Mouse (Mus musculus) erythroblast, embryonic 14.5 days (primary cell): ENCODE measurements around the gene Hivep3. TPM values are rescaled to one million over a fixed set of nuclear protein-coding genes. Genes with fewer than 3 reads are reported as not detected.

ENCODE experiments used
- H3K27me3 ChIP-seq: 2 replicates; pipeline ENCODE4 v1.6.1; 2012; ENCODE audit warnings: inconsistent platforms; ENCODE audit not compliant: control insufficient read depth
- H3K36me3 ChIP-seq: 2 replicates; pipeline ENCODE4 v1.6.1; 2012; ENCODE audit warnings: mild to moderate bottlenecking, inconsistent platforms; ENCODE audit not compliant: control insufficient read depth
- H3K4me1 ChIP-seq: 2 replicates; pipeline ENCODE4 v1.6.1; 2012; ENCODE audit warnings: inconsistent platforms; ENCODE audit not compliant: control insufficient read depth
- H3K4me3 ChIP-seq: replicated peaks from 2 replicates; pipeline ENCODE3; 2012; ENCODE audit warnings: moderate library complexity, mild to moderate bottlenecking, inconsistent platforms
- H3K9me3 ChIP-seq: 2 replicates; pipeline ENCODE4 v1.6.1; 2012; ENCODE audit warnings: low read length, inconsistent platforms, mixed read lengths; ENCODE audit not compliant: control insufficient read depth
- GATA1 ChIP-seq: IDR thresholded peaks from 2 replicates; pipeline ENCODE4 v1.6.1; 2012; ENCODE audit warnings: low read length, inconsistent platforms, mixed read lengths
- TAL1 ChIP-seq: IDR thresholded peaks from 3 replicates; pipeline ENCODE4 v1.6.1; 2012; ENCODE audit warnings: low read length, inconsistent platforms, mixed read lengths
- polyA plus RNA-seq: library from polyadenylated mRNA; stranded (reverse); fragments of >175 nt; gene quantifications from 2 replicates; pipeline ENCODE4 v1.2.3, GENCODE M21; 2012

Hivep3 gene
- polyA plus RNA-seq, 1 experiment, result 0.01 TPM

DNA sequence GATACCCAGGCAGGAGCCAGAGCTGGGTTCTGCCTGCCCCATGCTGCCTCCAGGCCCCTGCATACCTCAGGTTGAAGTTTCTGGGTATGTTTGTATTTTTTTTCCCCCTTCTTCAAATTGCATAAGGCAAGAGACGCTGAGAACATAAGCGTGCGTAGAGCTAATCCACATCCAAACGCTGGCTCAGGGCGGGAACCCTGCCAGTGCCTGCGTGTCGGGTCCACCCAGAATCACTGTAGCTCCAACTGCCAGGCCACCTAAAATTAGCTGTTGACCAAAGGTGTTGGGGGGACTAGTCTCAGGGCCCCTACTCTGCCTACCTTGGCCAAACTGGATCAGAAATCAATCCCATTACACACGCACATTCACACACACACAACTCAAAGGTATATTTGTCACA lies 429.0 kb downstream of the Hivep3 start:
- Histone ChIP-seq H3K4me3 (no peak overlapping the region), H3K4me1 (no peaks in the 10 kb centered on the region), H3K9me3 (no peaks in the 10 kb centered on the region), H3K27me3 (no peaks in the 10 kb centered on the region), H3K36me3 (no peaks in the 10 kb centered on the region)
- no peak for TF ChIP-seq GATA1
- no peak for TF ChIP-seq TAL1

DNA sequence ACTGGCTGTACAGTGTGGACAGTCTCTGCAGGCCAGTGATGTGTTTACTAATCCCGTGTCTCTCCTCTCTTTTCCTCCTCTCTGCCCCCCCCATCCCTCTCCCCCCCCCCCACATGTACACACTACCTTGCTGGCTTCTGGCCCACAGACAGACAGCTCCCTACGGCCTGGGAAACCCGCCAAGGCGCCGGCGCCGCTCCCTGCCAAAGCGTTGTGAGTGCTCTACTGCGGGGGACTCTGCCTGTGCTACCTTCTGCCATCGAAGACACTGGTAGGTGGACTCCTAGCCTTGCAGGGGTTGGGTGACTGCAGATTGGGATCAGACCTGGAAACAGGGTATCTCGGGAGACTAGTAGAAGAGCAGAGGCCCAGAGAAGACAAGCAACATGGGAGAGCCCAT lies 429.7 kb downstream of the Hivep3 start:
- no peak for TF ChIP-seq TAL1
- no peak for TF ChIP-seq GATA1
- no peaks in the 10 kb centered on the region for H3K4me1 ChIP-seq
- H3K4me3 ChIP-seq, result no peak overlapping the region
- no peaks in the 10 kb centered on the region for H3K27me3 ChIP-seq
- no peaks in the 10 kb centered on the region for H3K9me3 ChIP-seq
- H3K36me3 ChIP-seq, result no peaks in the 10 kb centered on the region

DNA sequence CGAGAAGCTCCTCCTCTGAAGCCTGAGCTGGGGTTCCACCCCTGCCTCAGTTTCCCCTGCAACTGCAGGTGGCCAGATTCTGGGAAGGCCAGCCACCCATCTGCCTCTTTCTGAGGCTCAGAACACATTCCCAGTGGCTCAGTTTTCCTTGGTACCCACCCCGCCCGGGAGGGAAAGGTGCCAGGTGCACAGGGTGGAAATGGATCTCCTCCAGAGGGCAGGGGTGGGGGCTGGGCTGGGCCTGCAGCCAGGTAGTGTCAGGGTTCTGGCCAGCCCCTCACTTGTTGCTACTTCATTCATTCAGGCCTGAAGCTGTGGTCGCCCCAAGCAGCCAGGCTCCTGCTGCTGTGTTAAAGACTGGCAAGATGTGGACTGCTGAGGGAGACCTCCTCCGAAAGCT lies 430.7 kb downstream of the Hivep3 start:
- Histone ChIP-seq H3K27me3 (no peaks in the 10 kb centered on the region), H3K9me3 (no peaks in the 10 kb centered on the region), H3K4me1 (no peaks in the 10 kb centered on the region), H3K36me3 (no peaks in the 10 kb centered on the region), H3K4me3 (no peak overlapping the region)
- TF ChIP-seq GATA1 (no peak), TAL1 (no peak)

DNA sequence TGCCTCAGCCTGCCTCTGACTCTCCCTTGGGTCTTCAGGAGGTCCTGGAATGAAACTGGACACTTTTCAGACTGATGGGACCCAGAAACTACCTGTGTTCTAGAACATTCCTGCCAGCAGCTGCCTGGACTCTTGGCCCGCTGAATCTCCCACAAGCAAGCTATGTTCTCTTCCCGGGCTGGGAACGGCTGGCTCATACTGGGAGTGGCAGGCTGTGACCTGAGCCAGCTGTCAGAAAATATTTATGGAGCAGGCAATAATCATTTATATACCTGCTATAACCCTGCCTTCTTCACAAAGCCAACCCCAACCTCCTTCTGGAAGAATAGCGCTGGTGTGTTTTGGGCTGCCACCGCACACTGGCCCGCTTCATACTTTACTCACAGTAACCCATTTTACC lies 434.2 kb downstream of the Hivep3 start:
- Histone ChIP-seq H3K27me3 (no peaks in the 10 kb centered on the region), H3K4me1 (no peaks in the 10 kb centered on the region), H3K4me3 (no peak overlapping the region), H3K9me3 (no peaks in the 10 kb centered on the region), H3K36me3 (no peaks in the 10 kb centered on the region)
- TF ChIP-seq GATA1 (no peak), TAL1 (no peak)

DNA sequence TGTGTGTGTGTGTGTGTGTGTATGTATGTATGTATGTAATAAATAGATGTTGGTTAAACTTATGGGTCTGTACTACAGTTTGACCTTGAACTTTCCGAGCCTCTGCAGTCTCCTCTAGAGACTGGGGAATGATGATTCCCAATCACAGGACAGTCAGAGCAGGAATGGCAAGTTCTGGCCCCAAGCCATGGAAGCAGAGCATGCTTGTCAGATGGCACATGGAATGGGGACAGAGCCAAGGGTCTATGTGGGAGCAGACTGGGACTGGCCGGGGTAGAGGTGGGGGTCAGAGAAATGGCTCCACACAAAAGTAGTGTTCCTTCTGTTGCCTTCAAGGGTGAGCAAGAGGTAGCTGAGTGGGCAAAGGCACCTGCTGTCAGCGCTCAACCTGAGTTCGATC lies 434.8 kb downstream of the Hivep3 start:
- Histone ChIP-seq H3K27me3 (no peaks in the 10 kb centered on the region), H3K36me3 (no peaks in the 10 kb centered on the region), H3K4me1 (no peaks in the 10 kb centered on the region), H3K4me3 (no peak overlapping the region), H3K9me3 (no peaks in the 10 kb centered on the region)
- no peak for TF ChIP-seq TAL1
- TF ChIP-seq GATA1, result no peak

DNA sequence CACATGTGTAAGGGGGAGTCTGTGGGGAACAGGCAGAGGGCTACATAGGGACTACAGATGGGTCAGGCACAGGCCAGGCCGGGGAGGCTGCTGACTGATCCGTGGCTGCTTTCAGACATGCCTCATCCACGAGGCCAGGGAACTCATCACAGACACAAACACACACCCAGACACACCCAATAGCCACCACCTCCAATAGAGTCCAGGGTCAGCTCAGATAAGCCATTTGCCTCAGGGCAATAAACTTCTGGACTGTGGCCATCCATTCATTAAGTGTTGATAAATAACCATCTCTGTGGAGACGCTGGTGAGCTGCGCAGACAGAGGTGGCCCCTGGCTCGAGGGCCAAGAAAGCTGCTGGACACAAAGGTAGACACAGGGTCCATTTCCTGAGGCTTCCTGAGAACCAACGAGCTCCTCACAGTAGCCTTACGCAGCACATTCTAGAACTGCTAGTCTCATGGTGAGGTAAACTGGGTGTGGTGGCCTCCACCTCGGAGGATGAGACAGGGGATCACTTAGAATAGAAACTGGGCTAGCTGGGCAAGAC lies 436.9 kb downstream of the Hivep3 start:
- no peaks in the 10 kb centered on the region for H3K27me3 ChIP-seq
- no peaks in the 10 kb centered on the region for H3K4me1 ChIP-seq
- no peak overlapping the region for H3K4me3 ChIP-seq
- no peaks in the 10 kb centered on the region for H3K36me3 ChIP-seq
- TF ChIP-seq TAL1 (no peak), GATA1 (no peak)
- H3K9me3 ChIP-seq, result no peaks in the 10 kb centered on the region

DNA sequence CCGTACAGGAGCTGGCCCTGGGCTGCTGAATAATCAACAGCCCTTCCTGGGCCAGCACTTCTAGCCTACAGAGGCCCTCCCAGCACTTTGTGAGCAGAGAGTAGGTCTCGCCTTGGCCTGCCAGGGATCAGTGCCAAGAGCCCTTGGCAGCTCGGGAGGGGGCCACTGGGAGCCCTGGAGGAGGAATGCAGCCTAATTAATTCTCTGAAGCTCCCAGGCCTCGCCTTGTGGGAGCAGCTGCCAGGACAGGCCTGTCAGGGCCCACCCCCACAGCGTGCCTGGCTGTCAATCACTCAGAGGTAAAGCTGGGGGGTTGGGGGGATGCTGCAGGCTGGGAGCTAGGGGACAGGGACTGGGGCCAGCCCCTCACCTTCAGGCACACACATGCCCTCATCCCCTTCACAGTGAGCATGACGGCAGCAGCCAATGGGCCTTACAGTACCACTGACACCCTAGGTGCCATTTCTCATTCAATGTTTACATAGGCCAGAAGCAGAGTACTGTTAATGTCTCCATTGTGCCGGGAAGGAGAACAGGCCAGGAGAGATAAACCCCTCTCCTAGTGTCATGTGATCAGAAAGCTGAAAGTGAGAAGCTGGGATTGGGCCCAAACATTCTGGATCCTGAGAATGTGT lies 438.6 kb downstream of the Hivep3 start:
- H3K36me3 ChIP-seq, result no peaks in the 10 kb centered on the region
- no peaks in the 10 kb centered on the region for H3K27me3 ChIP-seq
- H3K4me1 ChIP-seq, result no peaks in the 10 kb centered on the region
- no peak overlapping the region for H3K4me3 ChIP-seq
- no peaks in the 10 kb centered on the region for H3K9me3 ChIP-seq
- TF ChIP-seq GATA1 (no peak), TAL1 (no peak)

DNA sequence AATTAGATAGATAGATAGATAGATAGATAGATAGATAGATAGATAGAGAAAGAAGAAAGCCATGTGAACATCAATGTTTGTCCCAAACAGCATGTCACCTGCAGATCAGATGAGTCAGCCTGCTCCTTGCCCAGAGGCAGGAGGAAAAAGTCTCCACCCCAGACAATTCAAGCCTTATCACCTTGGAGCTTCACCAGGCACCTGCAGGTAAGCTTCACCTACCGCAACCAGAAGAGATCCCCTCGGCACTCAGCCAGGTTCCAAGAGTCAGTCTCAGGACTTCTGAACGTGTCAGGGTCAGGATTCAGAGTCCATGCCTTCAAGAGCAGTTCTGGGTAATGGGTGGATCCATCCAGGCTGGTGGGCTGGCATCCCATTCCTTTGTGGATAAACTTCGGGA lies 445.5 kb downstream of the Hivep3 start:
- no peaks in the 10 kb centered on the region for H3K4me1 ChIP-seq
- TF ChIP-seq GATA1, result no peak
- no peak for TF ChIP-seq TAL1
- H3K27me3 ChIP-seq, result no peaks in the 10 kb centered on the region
- H3K9me3 ChIP-seq, result no peaks in the 10 kb centered on the region
- H3K4me3 ChIP-seq, result no peak overlapping the region
- no peaks in the 10 kb centered on the region for H3K36me3 ChIP-seq

DNA sequence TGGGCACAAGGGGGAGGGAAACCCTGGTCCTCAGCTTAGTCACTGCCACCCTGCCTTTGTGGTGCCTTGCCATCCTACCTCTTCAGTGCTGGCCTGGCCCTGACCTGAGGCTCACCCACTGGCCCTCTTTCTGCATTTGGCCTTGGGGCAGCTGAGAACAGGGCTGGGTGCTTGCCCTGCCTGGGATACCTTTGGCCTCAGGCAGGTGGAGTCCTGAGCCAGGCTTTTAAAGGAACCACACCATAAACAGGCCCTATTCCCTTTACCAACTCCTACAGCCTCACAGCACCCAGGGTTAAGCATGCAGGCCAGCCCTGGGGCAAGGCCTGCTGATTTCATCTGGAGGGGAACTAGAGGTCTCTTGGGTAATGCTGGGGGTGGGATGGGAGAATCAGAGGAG lies 447.0 kb downstream of the Hivep3 start:
- Histone ChIP-seq H3K4me1 (no peaks in the 10 kb centered on the region), H3K9me3 (no peaks in the 10 kb centered on the region), H3K27me3 (no peaks in the 10 kb centered on the region), H3K4me3 (no peak overlapping the region), H3K36me3 (no peaks in the 10 kb centered on the region)
- no peak for TF ChIP-seq TAL1
- TF ChIP-seq GATA1, result no peak
